Mouse (Mus musculus): ENCODE measurements around the gene Fam162a. TPM values are rescaled to one million over a fixed set of nuclear protein-coding genes. Genes with fewer than 3 reads are reported as not detected.
"Not testable (repeated sequence)": the region's sequence is repeated elsewhere in the genome, so short reads cannot be mapped to it uniquely, and the experiment has no call there.

The Fam162a gene
- 68.9 and 94.6 TPM in 2 replicates for polyA plus RNA-seq (2012; rRNA removed)

DNA sequence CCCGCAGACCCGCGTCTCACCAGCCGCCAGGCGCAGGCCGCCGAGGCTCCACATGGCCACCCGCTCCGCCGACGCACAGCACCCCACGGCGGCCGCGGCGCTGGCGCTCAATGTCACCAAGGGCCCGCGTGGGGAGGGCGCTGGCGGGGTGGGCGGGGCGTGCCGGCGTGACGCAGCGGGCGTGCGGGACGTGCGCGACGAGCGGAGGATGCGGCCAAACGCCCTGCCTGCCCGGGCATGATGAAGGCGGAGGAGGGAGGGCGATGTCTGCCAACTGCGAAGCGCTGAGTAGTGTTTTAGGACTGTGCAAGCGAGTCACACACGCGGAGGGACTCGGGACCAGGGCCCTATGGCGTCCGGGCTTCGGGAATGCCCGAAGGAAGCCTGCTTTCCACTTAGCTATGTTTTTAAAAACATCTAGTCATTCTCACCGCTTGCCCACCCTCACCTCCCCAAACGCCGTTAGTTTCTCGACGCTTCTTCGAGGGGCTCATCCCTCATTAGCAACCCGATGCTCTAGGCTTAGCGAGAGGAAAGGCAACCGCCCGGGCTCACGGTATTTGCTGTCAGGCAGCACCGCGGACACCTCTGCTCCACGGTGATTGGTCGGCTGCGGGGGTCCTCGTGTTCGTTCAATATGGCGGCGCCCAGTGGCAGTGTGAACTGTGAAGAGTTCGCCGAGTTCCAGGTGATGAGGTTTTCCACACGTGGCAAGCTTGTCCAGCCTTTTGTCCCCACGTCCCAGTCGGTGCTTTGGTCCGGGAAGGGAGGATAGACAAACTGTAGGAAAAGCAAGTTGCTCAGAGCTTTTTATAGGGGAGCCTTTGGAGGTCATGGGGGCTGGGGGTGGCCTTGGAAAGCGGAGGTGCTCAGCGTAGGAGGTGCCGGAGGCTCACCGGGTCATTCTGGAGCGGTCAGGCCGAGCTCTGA, at the start of gene Fam162a, which contains the start of gene Ccdc58:
Gene Fam162a, minus strand, starts transcription at position 145 of the 930 bp plus-strand sequence.
Gene Ccdc58, plus strand, starts transcription at position 236 of the 930 bp plus-strand sequence.
- Histone ChIP-seq H3K36me3 (ENCODE audit: control insufficient read depth, insufficient read depth, low read length) (no peaks in the 10 kb centered on the region), H3K4me1 (ENCODE audit: control insufficient read depth, insufficient read depth, low read length) (no peaks in the 10 kb centered on the region), H3K27ac (ENCODE audit: insufficient read depth, low read depth, low read length) (peak within 1 kb of the TSS; percentile 98), H3K27me3 (replicated peaks; ENCODE audit: control insufficient read depth, insufficient read depth, low read length) (no peaks in the 10 kb centered on the region), H3K4me3 (ENCODE audit: insufficient read depth, low read depth, low read length) (peak within 1 kb of the TSS; percentile 71)
- DNase-seq: peak; percentile 95
- under 1% methylated on average over 81 of the region's 81 CpGs for WGBS
- TF ChIP-seq CTCF (conservative IDR thresholded peaks at IDR 0.05; ENCODE audit: insufficient read depth, insufficient read length, low read depth, low read length): no peak
- peak; percentile 96 for TF ChIP-seq POLR2A (IDR thresholded peaks at IDR 0.05; ENCODE audit: low read depth, low read length)

DNA sequence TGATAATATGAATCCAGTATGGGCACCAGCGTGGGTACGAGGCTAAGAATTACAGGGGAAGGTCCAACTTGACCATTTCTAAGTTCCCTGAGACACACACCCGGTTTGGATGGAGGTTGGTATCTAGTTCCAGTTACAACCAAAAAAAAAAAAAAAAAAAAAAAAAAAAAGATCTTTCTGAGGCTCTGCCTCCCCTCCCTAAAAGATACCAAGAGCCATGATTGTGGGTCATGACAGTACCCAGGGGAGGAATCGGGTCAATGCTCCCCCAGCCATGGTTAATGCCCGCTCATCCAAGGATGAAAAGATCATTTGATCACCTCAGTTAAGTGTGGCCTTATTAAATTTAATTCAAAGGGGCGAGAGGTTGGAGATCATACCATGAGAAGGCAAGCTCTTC, 44.4 kb upstream of the Fam162a start:
- not testable (repeated sequence) for H3K4me3 ChIP-seq (ENCODE audit: insufficient read depth, low read depth, low read length); H3K4me1 ChIP-seq (ENCODE audit: control insufficient read depth, insufficient read depth, low read length); H3K27me3 ChIP-seq (replicated peaks; ENCODE audit: control insufficient read depth, insufficient read depth, low read length); H3K27ac ChIP-seq (ENCODE audit: insufficient read depth, low read depth, low read length); H3K36me3 ChIP-seq (ENCODE audit: control insufficient read depth, insufficient read depth, low read length)
- WGBS: 83% methylated on average over 6 of the region's 6 CpGs
- DNase-seq: peak; percentile 16

DNA sequence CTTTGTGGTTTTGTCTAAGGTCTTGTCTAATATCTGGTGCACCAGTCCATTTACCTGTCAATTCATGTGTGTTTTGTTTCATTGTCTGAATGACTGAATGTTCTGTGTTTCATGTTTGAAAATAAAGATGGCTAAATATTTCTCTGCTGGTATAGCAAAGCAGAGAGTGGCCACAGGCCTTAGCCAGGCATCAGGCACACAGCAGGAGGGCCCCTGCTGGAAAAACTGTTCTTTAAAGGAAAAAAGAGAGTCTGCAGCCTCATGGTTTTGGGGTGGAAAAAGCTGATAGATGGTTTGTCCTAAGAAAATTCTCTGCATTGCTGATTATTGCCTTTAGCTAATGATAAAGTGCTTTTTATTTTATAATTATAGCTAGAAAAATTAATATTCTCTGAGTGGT, 40.1 kb upstream of the Fam162a start:
- not testable (repeated sequence) for DNase-seq; H3K36me3 ChIP-seq (ENCODE audit: control insufficient read depth, insufficient read depth, low read length); H3K4me1 ChIP-seq (ENCODE audit: control insufficient read depth, insufficient read depth, low read length); H3K4me3 ChIP-seq (ENCODE audit: insufficient read depth, low read depth, low read length); H3K27ac ChIP-seq (ENCODE audit: insufficient read depth, low read depth, low read length); H3K27me3 ChIP-seq (replicated peaks; ENCODE audit: control insufficient read depth, insufficient read depth, low read length)

DNA sequence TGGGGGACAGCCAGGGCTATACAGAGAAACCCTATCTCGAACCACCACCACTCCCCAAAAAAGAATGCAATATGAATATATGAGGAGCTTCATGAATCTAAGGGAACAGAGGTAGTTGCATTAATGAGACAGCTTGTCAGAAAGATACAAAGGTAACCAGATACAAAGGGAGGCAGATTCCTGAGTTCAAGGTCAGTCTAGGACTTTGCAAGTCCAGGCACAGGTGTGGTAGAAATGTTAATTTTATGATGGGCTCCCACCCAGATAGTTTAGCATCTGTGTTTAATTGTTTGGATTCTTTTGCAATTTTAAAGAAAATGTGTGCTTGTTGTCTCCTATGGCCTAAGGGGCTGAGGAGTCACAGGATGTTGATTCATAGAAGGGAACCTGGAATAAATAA, 30.8 kb upstream of the Fam162a start:
- no peaks in the 10 kb centered on the region for H3K4me1 ChIP-seq (ENCODE audit: control insufficient read depth, insufficient read depth, low read length)
- no peaks in the 10 kb centered on the region for H3K27me3 ChIP-seq (replicated peaks; ENCODE audit: control insufficient read depth, insufficient read depth, low read length)
- DNase-seq: no peak
- H3K4me3 ChIP-seq (ENCODE audit: insufficient read depth, low read depth, low read length): no peak overlapping the region
- H3K36me3 ChIP-seq (ENCODE audit: control insufficient read depth, insufficient read depth, low read length): no peaks in the 10 kb centered on the region
- TF ChIP-seq POLR2A (IDR thresholded peaks at IDR 0.05; ENCODE audit: low read depth, low read length): no peak
- no peak for TF ChIP-seq CTCF (conservative IDR thresholded peaks at IDR 0.05; ENCODE audit: insufficient read depth, insufficient read length, low read depth, low read length)
- 91% methylated on average over 1 of the region's 1 CpGs for WGBS
- no peak overlapping the region for H3K27ac ChIP-seq (ENCODE audit: insufficient read depth, low read depth, low read length)

DNA sequence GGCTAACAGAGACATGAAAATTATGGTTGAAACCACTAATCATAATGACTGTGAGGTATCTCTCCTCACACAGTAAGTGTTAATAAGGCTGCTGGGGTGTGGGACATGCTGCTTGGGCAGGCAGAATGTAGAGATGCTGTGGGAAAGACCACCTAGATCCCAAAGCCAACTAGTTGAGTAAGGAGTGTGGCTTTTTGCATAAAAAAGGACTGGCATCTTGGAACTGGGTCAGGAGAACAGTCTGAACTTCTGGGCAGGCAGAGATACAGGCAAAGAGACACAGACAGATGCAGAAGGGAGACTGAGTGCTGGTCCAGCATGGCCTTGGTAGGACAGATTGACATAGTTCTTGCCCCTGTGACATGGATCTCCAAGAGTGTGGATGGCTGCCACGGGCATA, 30.1 kb upstream of the Fam162a start:
- WGBS: 86% methylated on average over 1 of the region's 1 CpGs
- H3K36me3 ChIP-seq (ENCODE audit: control insufficient read depth, insufficient read depth, low read length): no peaks in the 10 kb centered on the region
- DNase-seq: no peak
- no peaks in the 10 kb centered on the region for H3K27me3 ChIP-seq (replicated peaks; ENCODE audit: control insufficient read depth, insufficient read depth, low read length)
- no peak overlapping the region for H3K27ac ChIP-seq (ENCODE audit: insufficient read depth, low read depth, low read length)
- TF ChIP-seq POLR2A (IDR thresholded peaks at IDR 0.05; ENCODE audit: low read depth, low read length): no peak
- TF ChIP-seq CTCF (conservative IDR thresholded peaks at IDR 0.05; ENCODE audit: insufficient read depth, insufficient read length, low read depth, low read length): no peak
- no peak overlapping the region for H3K4me3 ChIP-seq (ENCODE audit: insufficient read depth, low read depth, low read length)
- H3K4me1 ChIP-seq (ENCODE audit: control insufficient read depth, insufficient read depth, low read length): no peaks in the 10 kb centered on the region

DNA sequence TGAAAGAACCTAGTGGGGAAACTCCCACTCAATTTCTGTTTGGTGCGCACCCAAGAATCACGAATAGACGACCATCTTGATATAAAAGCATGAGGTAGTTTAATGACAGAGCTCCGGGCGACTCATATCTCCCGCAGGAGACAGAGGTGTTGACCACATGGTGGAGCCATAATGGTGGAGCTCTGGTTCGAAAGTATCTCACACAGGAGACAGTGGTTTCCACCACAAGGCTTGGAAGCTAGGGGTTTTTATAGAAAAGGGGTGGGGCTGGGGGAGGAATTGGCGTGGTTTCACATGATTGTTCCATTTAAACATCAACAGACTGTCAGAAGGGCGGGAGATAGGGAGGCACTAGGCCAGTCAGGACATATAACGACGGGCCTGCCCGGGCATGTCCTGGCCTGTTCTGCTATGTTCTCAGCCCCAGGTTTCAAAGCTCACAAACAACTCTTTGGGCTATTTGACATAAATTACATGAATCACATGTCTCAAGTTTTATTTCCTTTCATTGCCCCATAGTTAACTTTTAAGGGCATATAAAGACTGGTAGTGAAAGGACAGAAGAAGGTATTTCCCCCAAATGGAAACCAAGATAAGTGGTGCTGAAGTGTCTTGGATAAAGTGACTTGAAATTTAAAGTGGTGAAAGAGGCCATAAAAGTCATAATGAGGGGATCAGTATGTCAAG, 26.6 kb upstream of the Fam162a start:
- 93% methylated on average over 12 of the region's 12 CpGs for WGBS
- not testable (repeated sequence) for DNase-seq; H3K4me3 ChIP-seq (ENCODE audit: insufficient read depth, low read depth, low read length); H3K4me1 ChIP-seq (ENCODE audit: control insufficient read depth, insufficient read depth, low read length); H3K36me3 ChIP-seq (ENCODE audit: control insufficient read depth, insufficient read depth, low read length); H3K27me3 ChIP-seq (replicated peaks; ENCODE audit: control insufficient read depth, insufficient read depth, low read length); H3K27ac ChIP-seq (ENCODE audit: insufficient read depth, low read depth, low read length)

DNA sequence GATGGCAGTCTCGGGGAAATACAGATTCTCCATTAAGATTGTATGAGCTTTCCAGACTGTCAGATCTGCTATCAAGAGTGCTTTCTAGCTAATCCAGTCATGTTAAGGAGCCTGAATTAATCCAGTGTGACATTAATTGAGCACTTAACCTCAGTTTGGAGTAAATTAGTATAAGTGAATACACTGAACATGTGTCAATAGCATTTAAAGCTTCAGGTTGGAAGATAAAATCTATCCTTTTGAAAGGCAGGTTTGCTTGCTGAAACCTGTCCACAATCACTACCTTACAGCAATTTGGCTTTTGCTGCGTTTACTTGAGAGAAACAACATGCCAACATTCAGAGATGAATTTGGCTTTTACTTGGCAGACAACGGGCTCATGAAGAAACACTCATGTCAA, 22.7 kb upstream of the Fam162a start:
- H3K27ac ChIP-seq (ENCODE audit: insufficient read depth, low read depth, low read length): no peak overlapping the region
- H3K4me3 ChIP-seq (ENCODE audit: insufficient read depth, low read depth, low read length): no peak overlapping the region
- peaks cover 3% of the 10 kb centered on the region; the same call in 1 of the 2 replicates for H3K4me1 ChIP-seq (ENCODE audit: control insufficient read depth, insufficient read depth, low read length)
- no peaks in the 10 kb centered on the region for H3K27me3 ChIP-seq (replicated peaks; ENCODE audit: control insufficient read depth, insufficient read depth, low read length)
- no peak for DNase-seq
- 83% methylated on average over 3 of the region's 3 CpGs for WGBS
- no peak for TF ChIP-seq POLR2A (IDR thresholded peaks at IDR 0.05; ENCODE audit: low read depth, low read length)
- TF ChIP-seq CTCF (conservative IDR thresholded peaks at IDR 0.05; ENCODE audit: insufficient read depth, insufficient read length, low read depth, low read length): no peak
- no peaks in the 10 kb centered on the region for H3K36me3 ChIP-seq (ENCODE audit: control insufficient read depth, insufficient read depth, low read length)
